Mouse (Mus musculus) erythroblast, embryonic 14.5 days (primary cell): ENCODE measurements around the gene AW822073.

Experiments used
- GATA1 ChIP-seq: IDR thresholded peaks from 2 replicates; pipeline ENCODE4 v1.6.1; 2012; ENCODE audit warnings: low read length, inconsistent platforms, mixed read lengths
- TAL1 ChIP-seq: IDR thresholded peaks from 3 replicates; pipeline ENCODE4 v1.6.1; 2012; ENCODE audit warnings: low read length, inconsistent platforms, mixed read lengths

- no peak for TF ChIP-seq TAL1
- TF ChIP-seq GATA1: no peak
These were observed 4.0 kb downstream of the AW822073 start for GRCm38 (mm10) chr10:58220726-58221125.
